Mouse (Mus musculus) c-Kit-positive CD71-positive TER-119-negative erythroid progenitor cells, embryonic 14.5 days (primary cell): ENCODE data around the gene Ccdc86.

Source experiments
- DNase-seq: peaks from one replicate; pipeline ENCODE4 v3.0.0-alpha.2; 2013; ENCODE audit warnings: low read depth

The Ccdc86 gene

GRCm38 (mm10) chr19:10905728-10906000 is 43.4 kb downstream of the Ccdc86 start:
- no peak for DNase-seq

GRCm38 (mm10) chr19:10904927-10905727 is 43.9 kb downstream of the Ccdc86 start:
- DNase-seq = no peak

- no peak for DNase-seq
Measured at GRCm38 (mm10) chr19:10904512-10904911, 44.6 kb downstream of the Ccdc86 start.

GRCm38 (mm10) chr19:10901046-10901445 is 48.0 kb downstream of the Ccdc86 start:
- no peak for DNase-seq

- DNase-seq = no peak
Measured at GRCm38 (mm10) chr19:10900315-10900714, 48.8 kb downstream of the Ccdc86 start.

- DNase-seq = no peak
Measured at GRCm38 (mm10) chr19:10897491-10897890, 51.6 kb downstream of the Ccdc86 start.

GRCm38 (mm10) chr19:10896849-10897248 is 52.2 kb downstream of the Ccdc86 start:
- no peak for DNase-seq

- no peak for DNase-seq
Measured at GRCm38 (mm10) chr19:10895708-10896107, 53.4 kb downstream of the Ccdc86 start.

GRCm38 (mm10) chr19:10895016-10895528 is 54.0 kb downstream of the Ccdc86 start, which contains the start of gene Prpf19:
TSS of gene Prpf19 (plus strand) at chr19:10895231.
- DNase-seq = peak; percentile 97

GRCm38 (mm10) chr19:10892201-10892600 is 56.9 kb downstream of the Ccdc86 start:
- DNase-seq = no peak
